Mouse (Mus musculus): ENCODE measurements around the gene Tsen54. TPM values are rescaled to one million over a fixed set of nuclear protein-coding genes. Genes with fewer than 3 reads are reported as not detected.

Gene Tsen54
- polyA plus RNA-seq, 1 experiment from 2014 or later: 19.9 TPM

DNA sequence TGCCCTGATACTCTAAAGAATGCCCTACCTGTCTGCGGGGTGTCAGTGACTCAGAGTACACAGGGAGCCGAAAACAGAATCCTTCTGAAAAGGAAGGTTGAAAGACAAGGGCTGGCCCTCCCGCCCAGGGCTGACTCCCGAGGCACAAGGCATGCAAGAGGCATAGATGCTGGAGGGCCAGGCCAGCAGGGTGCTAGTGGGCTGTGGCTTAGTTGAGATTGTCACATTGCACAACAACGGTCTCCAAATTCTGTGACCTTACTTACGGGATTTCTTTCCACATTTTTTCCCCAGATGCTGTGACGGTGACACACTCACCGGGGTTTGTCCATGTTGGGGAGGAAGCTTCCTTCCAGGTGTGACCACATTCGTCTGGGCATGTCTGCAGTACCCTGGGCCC, 37.6 kb upstream of the Tsen54 start:
- H3K9me3 ChIP-seq (ENCODE audit: control insufficient read depth, low read length): no peaks in the 10 kb centered on the region
- no peak for DNase-seq (ENCODE audit: low spot score)
- WGBS: 54% methylated on average over 9 of the region's 9 CpGs
- ATAC-seq (ENCODE audit: low FRiP score): no peak
- H3K4me3 ChIP-seq (replicated peaks; ENCODE audit: low read length): no peak overlapping the region
- no peak overlapping the region for H3K9ac ChIP-seq
- no peak overlapping the region for H3K27ac ChIP-seq
- H3K4me2 ChIP-seq (replicated peaks): no peak overlapping the region
- peaks cover 41% of the 10 kb centered on the region for H3K4me1 ChIP-seq (replicated peaks; ENCODE audit: control insufficient read depth, insufficient read depth, low read length)
- no peaks in the 10 kb centered on the region for H3K27me3 ChIP-seq (ENCODE audit: control insufficient read depth, insufficient read depth, low read length)
- H3K36me3 ChIP-seq (replicated peaks; ENCODE audit: control insufficient read depth, insufficient read depth): peaks cover 5% of the 10 kb centered on the region; the same call in 1 of the 2 replicates

DNA sequence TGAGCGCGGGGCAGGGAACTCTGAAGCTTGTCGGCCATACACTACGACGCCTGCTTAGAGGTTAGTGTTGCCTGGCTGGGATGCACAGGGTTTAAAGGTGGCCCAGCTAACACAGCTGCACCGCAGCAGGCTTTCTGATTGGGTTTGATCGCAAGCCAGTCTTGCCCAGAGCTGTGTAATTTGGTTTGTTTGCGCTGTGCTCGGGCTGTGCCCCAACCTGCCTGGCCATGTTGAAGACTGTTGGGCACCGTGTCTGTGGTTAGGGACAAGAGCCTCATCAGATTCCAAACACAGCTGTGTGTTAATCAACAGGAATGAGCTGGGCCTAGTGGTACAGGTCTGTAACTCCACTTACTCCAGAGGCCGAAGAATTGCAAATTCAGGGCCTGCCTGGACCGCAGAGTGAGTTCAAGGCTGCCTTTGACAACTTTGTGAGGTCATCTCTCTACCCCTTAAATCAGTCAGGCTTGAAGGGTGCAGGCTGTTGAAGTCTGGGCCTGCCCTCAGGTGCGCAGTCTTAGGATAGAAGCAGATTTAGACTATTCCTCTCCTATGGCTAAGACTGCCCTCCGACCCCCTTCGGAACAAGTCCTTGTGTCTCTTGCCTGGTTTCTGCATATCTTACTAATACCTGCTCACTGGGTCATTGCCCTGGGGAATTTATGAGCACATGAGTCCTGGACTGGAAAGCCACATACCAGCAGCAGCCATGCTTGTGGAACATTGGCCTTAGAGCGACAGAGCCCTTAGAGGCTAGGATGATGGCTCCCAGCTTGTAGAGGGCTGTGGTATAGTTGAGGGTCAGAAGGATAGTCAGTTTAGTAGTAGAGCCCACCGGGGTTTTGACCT, 36.8 kb upstream of the Tsen54 start:
- H3K4me1 ChIP-seq (replicated peaks; ENCODE audit: control insufficient read depth, insufficient read depth, low read length): peaks cover 41% of the 10 kb centered on the region

DNA sequence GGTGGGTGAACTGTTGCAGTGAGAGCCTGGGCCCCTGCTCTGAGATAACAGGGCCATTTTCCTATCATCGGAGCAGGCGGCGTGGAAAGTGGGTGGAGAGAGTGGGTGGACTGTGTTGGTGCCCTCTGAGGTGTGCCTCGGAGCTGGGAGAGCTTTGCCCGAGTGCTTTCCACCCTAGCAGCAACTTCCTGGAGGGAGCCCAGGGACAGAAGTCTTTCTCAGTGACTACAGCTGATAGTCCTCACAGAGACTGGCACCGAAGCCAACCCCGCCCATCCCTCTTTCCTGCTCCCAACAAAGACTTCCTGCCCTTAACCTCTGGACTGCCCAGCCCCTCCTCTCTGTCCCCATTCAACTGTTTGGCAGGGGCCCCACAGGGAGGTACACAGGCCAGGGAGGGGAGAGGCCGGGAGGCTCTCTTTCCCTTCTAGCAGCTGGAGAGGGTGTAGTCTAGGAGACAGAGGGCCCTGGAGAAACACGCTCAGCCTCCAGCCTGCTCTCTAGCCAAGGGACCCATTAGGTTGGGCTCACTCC, 35.4 kb upstream of the Tsen54 start:
- WGBS: 7% methylated on average over 9 of the region's 9 CpGs
- DNase-seq (ENCODE audit: low spot score) (peak; percentile 38), ATAC-seq (ENCODE audit: low FRiP score) (peak; percentile 81)
- no peaks in the 10 kb centered on the region for H3K9me3 ChIP-seq (ENCODE audit: control insufficient read depth, low read length)
- peak overlapping the region; percentile 49 for H3K4me2 ChIP-seq (replicated peaks)
- H3K9ac ChIP-seq: no peak overlapping the region
- peaks cover 5% of the 10 kb centered on the region; the same call in 1 of the 2 replicates for H3K36me3 ChIP-seq (replicated peaks; ENCODE audit: control insufficient read depth, insufficient read depth)
- peaks cover 43% of the 10 kb centered on the region for H3K4me1 ChIP-seq (replicated peaks; ENCODE audit: control insufficient read depth, insufficient read depth, low read length)
- H3K27me3 ChIP-seq (ENCODE audit: control insufficient read depth, insufficient read depth, low read length): no peaks in the 10 kb centered on the region
- H3K4me3 ChIP-seq (replicated peaks; ENCODE audit: low read length): no peak overlapping the region
- H3K27ac ChIP-seq: peak overlapping the region; percentile 86

More for the DNA sequence above, 36.8 kb upstream of the Tsen54 start:
- H3K27me3 ChIP-seq (ENCODE audit: control insufficient read depth, insufficient read depth, low read length): no peaks in the 10 kb centered on the region
- ATAC-seq (ENCODE audit: low FRiP score): no peak
- H3K4me2 ChIP-seq (replicated peaks): no peak overlapping the region
- no peak overlapping the region for H3K9ac ChIP-seq
- H3K4me3 ChIP-seq (replicated peaks; ENCODE audit: low read length): no peak overlapping the region
- H3K9me3 ChIP-seq (ENCODE audit: control insufficient read depth, low read length): no peaks in the 10 kb centered on the region
- H3K36me3 ChIP-seq (replicated peaks; ENCODE audit: control insufficient read depth, insufficient read depth): peaks cover 5% of the 10 kb centered on the region; the same call in 1 of the 2 replicates
- H3K27ac ChIP-seq: no peak overlapping the region
- WGBS: 76% methylated on average over 17 of the region's 17 CpGs
- DNase-seq (ENCODE audit: low spot score): no peak

DNA sequence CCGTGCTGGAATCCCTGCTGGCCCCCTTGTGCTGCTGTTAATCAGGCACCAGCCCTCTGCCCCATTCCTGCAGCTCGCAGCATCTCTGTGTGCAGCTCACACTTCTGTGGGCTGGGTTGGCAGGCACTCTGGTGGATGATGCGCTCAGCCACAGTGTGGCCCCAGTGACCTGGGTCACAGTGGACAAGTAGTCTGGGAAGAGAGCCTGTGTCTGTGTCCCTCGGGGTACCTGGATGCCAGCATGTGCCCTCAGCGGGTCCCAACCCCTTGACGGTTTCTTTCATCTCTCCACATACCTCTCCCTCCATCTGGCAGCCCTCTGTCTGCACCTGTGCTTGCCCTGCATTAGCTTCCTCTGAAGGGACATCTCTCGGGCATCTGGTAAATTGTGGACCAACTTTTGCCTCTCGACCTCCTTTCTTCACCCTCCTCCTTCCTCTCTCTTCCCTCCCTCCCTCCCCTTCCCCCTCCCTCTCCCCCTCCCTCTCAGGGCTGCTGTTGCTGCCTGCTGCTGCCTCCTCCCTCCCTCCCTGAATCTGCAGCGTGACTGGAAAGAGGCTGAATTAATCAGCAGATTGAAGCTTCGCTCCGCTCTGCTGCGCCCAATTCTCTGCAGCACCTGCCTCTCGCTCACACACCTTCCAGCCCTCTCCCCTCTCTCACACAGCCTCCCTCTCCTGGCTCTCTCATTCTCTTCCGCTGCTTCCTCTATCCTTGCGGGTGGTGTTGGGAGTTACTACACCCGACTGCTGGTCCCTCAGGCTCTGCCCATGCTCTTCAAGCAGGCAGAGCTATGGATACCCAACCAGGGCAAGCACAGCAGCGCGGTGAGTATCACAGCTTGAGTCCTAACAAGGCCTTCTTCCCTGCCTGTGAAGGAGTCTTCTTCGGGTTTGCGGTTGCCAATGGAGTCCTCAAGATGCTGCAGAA, 34.1 kb upstream of the Tsen54 start:
- WGBS: 4% methylated on average over 20 of the region's 20 CpGs
- Histone ChIP-seq H3K9ac (peak overlapping the region; percentile 53), H3K4me3 (replicated peaks; ENCODE audit: low read length) (peak overlapping the region; percentile 16), H3K27me3 (ENCODE audit: control insufficient read depth, insufficient read depth, low read length) (no peaks in the 10 kb centered on the region), H3K27ac (peak overlapping the region; percentile 86), H3K4me1 (replicated peaks; ENCODE audit: control insufficient read depth, insufficient read depth, low read length) (peaks cover 41% of the 10 kb centered on the region), H3K4me2 (replicated peaks) (peak overlapping the region; percentile 49), H3K36me3 (replicated peaks; ENCODE audit: control insufficient read depth, insufficient read depth) (peaks cover 5% of the 10 kb centered on the region; the same call in 1 of the 2 replicates), H3K9me3 (ENCODE audit: control insufficient read depth, low read length) (no peaks in the 10 kb centered on the region)
- DNase-seq (ENCODE audit: low spot score): peak; percentile 69
- ATAC-seq (ENCODE audit: low FRiP score): peak; percentile 59

DNA sequence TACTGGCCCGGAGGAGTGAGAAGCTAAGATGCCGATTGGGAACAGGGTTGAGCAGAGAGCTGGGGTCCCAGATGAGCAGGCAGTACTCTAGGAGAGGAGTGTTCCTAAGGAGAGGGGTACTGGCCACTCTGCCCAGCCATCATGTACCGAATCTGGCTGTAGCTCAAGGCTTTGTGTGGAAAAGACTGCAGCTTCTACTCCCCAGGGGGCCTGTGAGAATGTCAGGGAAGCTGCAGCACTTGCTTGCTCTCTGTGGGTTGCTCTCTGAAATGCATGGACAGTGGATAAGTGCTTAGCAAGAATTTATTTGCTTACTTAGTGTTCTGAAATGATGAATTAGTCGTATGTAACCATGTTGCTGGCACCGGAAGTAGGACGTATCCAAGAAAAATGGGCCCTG, 28.1 kb upstream of the Tsen54 start:
- Histone ChIP-seq H3K27me3 (ENCODE audit: control insufficient read depth, insufficient read depth, low read length) (no peaks in the 10 kb centered on the region), H3K4me3 (replicated peaks; ENCODE audit: low read length) (no peak overlapping the region), H3K27ac (peak overlapping the region; percentile 26; the same call in 1 of the 2 replicates), H3K4me2 (replicated peaks) (no peak overlapping the region), H3K36me3 (replicated peaks; ENCODE audit: control insufficient read depth, insufficient read depth) (peaks cover 32% of the 10 kb centered on the region), H3K4me1 (replicated peaks; ENCODE audit: control insufficient read depth, insufficient read depth, low read length) (peaks cover 16% of the 10 kb centered on the region), H3K9ac (0 out of 2 replicates have a peak overlapping the region, but pooled peaks have one; percentile 28), H3K9me3 (ENCODE audit: control insufficient read depth, low read length) (no peaks in the 10 kb centered on the region)
- WGBS: 55% methylated on average over 6 of the region's 6 CpGs
- DNase-seq (ENCODE audit: low spot score) (no peak), ATAC-seq (ENCODE audit: low FRiP score) (no peak)

DNA sequence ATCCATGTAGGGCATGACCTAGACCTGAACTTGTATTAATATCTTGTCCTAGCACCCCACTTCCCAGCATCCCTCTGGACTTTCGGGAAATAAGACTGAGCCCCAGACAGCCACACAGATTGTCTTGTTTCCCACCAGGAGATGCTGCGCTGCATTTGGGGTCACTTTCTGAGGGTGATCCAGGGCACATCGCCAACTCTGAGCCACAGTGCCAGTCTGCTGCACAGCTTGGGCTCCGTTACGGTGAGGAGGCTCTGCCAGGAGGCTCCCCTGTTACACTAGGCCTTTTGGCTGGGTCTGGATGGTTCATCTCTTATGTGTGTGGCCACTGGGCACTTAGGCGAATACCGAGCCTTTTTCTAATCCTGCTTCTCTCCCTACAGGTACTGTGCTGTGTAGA, 24.7 kb upstream of the Tsen54 start:
- no peak for DNase-seq (ENCODE audit: low spot score)
- ATAC-seq (ENCODE audit: low FRiP score): no peak
- Histone ChIP-seq H3K27me3 (ENCODE audit: control insufficient read depth, insufficient read depth, low read length) (no peaks in the 10 kb centered on the region), H3K9me3 (ENCODE audit: control insufficient read depth, low read length) (no peaks in the 10 kb centered on the region), H3K4me2 (replicated peaks) (no peak overlapping the region), H3K27ac (no peak overlapping the region), H3K4me1 (replicated peaks; ENCODE audit: control insufficient read depth, insufficient read depth, low read length) (peaks cover 11% of the 10 kb centered on the region), H3K4me3 (replicated peaks; ENCODE audit: low read length) (no peak overlapping the region), H3K36me3 (replicated peaks; ENCODE audit: control insufficient read depth, insufficient read depth) (peaks cover 64% of the 10 kb centered on the region), H3K9ac (no peak overlapping the region)
- 80% methylated on average over 7 of the region's 7 CpGs for WGBS

DNA sequence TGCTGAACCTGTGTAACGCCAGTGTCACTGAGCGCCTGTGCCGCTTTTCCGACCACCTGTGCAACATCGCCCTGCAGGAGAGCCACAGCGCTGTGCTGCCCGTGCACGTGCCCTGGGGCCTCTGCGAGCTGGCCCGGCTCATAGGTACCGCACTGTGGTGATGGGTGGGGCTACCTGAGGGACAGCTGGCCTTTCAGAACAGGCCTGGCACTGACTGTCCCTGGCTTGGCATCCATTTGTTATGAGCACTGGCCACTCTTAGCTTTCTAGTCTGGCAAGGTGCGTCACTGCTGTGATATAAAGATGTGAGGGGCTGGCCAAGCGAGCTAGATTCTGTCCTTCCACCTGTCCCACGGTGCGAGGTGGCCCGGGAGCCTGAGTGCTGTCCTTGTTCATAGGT, 22.6 kb upstream of the Tsen54 start:
- Histone ChIP-seq H3K9ac (no peak overlapping the region), H3K9me3 (ENCODE audit: control insufficient read depth, low read length) (no peaks in the 10 kb centered on the region), H3K4me3 (replicated peaks; ENCODE audit: low read length) (no peak overlapping the region), H3K36me3 (replicated peaks; ENCODE audit: control insufficient read depth, insufficient read depth) (peaks cover 84% of the 10 kb centered on the region), H3K4me1 (replicated peaks; ENCODE audit: control insufficient read depth, insufficient read depth, low read length) (peaks cover under 1% of the 10 kb centered on the region; the same call in 1 of the 2 replicates), H3K4me2 (replicated peaks) (no peak overlapping the region), H3K27ac (no peak overlapping the region), H3K27me3 (ENCODE audit: control insufficient read depth, insufficient read depth, low read length) (no peaks in the 10 kb centered on the region)
- ATAC-seq (ENCODE audit: low FRiP score) (no peak), DNase-seq (ENCODE audit: low spot score) (no peak)
- 97% methylated on average over 16 of the region's 16 CpGs for WGBS

DNA sequence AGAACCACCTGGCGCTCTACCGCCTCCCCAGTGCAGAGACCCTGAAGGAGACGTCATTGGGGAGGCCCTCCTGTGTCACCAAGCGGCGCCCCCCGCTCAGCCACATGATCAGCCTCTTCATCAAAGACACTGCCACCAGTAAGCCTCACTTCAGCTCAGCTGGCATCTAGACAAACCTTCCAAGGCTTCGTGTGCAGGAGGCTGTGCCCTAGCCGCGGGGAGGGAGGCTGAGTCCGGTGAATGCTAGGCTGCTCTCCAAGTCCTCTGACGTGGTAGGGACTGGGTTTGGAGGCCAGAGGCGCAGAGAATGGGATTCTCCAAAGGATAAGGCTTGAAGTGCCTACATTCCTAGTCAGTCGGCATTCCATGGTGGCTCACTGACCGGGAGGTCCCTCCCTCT, 22.2 kb upstream of the Tsen54 start:
- H3K4me2 ChIP-seq (replicated peaks): no peak overlapping the region
- no peak overlapping the region for H3K27ac ChIP-seq
- H3K4me3 ChIP-seq (replicated peaks; ENCODE audit: low read length): no peak overlapping the region
- no peak overlapping the region for H3K9ac ChIP-seq
- no peaks in the 10 kb centered on the region for H3K4me1 ChIP-seq (replicated peaks; ENCODE audit: control insufficient read depth, insufficient read depth, low read length)
- H3K9me3 ChIP-seq (ENCODE audit: control insufficient read depth, low read length): no peaks in the 10 kb centered on the region
- 86% methylated on average over 14 of the region's 14 CpGs for WGBS
- no peak for ATAC-seq (ENCODE audit: low FRiP score)
- DNase-seq (ENCODE audit: low spot score): no peak
- peaks cover 89% of the 10 kb centered on the region for H3K36me3 ChIP-seq (replicated peaks; ENCODE audit: control insufficient read depth, insufficient read depth)
- no peaks in the 10 kb centered on the region for H3K27me3 ChIP-seq (ENCODE audit: control insufficient read depth, insufficient read depth, low read length)

DNA sequence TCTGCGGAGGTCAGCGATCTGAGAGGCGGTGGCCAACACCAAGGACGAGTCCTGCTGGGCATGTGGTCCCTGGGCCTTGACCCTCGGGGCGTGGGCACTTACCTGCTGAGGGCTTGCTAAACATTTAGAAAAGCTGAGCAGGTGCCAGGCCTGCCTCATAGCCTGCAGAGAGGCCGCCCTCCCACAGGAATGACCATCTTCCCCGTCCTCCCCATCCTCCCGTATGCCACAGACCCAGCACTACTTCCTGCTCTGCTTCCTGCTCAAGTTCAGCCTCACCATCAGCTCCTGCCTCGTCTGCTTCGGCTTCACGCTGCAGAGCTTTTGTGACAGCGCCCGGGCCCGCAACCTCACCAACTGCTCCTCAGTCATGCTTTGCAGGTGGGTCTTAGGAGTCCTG, 17.6 kb upstream of the Tsen54 start:
- WGBS: 87% methylated on average over 15 of the region's 15 CpGs
- no peak overlapping the region for H3K27ac ChIP-seq

More for the DNA sequence above, 17.6 kb upstream of the Tsen54 start:
- no peaks in the 10 kb centered on the region for H3K9me3 ChIP-seq (ENCODE audit: control insufficient read depth, low read length)
- no peak for ATAC-seq (ENCODE audit: low FRiP score)
- H3K4me3 ChIP-seq (replicated peaks; ENCODE audit: low read length): no peak overlapping the region
- no peaks in the 10 kb centered on the region for H3K27me3 ChIP-seq (ENCODE audit: control insufficient read depth, insufficient read depth, low read length)
- H3K4me1 ChIP-seq (replicated peaks; ENCODE audit: control insufficient read depth, insufficient read depth, low read length): no peaks in the 10 kb centered on the region
- H3K36me3 ChIP-seq (replicated peaks; ENCODE audit: control insufficient read depth, insufficient read depth): peaks cover 98% of the 10 kb centered on the region
- no peak for DNase-seq (ENCODE audit: low spot score)
- H3K4me2 ChIP-seq (replicated peaks): no peak overlapping the region
- H3K9ac ChIP-seq: no peak overlapping the region
